Mouse (Mus musculus): Measurements from ENCODE around the gene Mettl14. TPM values are rescaled to one million over a fixed set of nuclear protein-coding genes. Genes with fewer than 3 reads are reported as not detected.
"Not testable (repeated sequence)": the region's sequence is repeated elsewhere in the genome, so short reads cannot be mapped to it uniquely, and the experiment has no call there.

The Mettl14 gene
- polyA plus RNA-seq, 1 experiment from 2014 or later = 35.7 TPM

DNA sequence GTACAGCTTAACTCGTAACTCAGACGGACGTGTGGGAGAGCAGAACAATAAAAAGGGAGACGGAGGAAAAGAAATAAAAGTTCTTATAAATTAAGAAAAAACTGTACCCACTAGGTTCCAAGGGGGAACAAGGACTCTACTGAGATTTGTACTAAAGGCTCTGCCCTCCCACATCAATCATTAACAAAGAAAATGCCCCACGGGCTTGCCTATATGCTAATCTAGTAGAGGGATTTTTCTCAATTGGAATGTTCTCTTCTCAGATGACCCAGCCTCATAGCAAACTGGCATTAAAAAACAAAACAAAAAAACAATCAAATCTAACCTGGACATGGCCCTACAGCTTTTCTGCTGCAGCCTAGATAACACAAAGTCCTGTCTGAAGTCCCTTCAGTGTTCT is 9.7 kb upstream of the Mettl14 start:
- ATAC-seq (ENCODE audit: insufficient number of reproducible peaks, insufficient read depth, low FRiP score, low TSS enrichment, low read depth) = no peak
- no peaks in the 10 kb centered on the region for H3K36me3 ChIP-seq
- H3K4me3 ChIP-seq (replicated peaks) = no peak overlapping the region
- H3K27ac ChIP-seq = no peak overlapping the region
- H3K4me1 ChIP-seq (replicated peaks) = no peaks in the 10 kb centered on the region
- 78% methylated on average over 5 of the region's 5 CpGs for WGBS
- H3K9ac ChIP-seq (replicated peaks) = no peak overlapping the region
- no peaks in the 10 kb centered on the region for H3K27me3 ChIP-seq
- H3K9me3 ChIP-seq = no peaks in the 10 kb centered on the region
- H3K4me2 ChIP-seq = no peak overlapping the region

DNA sequence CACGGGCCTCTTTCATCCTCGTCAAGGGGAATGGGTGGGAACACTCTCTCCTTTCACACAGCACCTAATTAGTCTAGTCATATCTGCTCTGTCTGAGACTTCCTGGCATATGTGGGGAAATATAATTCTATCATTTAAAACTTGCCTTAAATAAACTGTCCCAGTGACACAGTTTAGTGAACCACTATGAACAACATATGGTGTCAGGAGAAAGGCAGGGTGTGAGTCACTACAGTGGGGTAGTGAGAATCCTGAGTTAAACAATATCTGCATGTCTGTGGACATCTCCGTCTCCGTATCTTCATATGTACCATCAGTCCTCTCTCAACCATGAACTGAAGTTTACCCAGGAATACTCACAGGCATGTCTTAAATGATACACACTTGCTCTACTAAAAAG is 5.3 kb upstream of the Mettl14 start:
- WGBS = 77% methylated on average over 4 of the region's 4 CpGs
- Histone ChIP-seq H3K27ac (no peak overlapping the region), H3K9me3 (no peaks in the 10 kb centered on the region), H3K4me1 (replicated peaks) (no peaks in the 10 kb centered on the region), H3K27me3 (no peaks in the 10 kb centered on the region), H3K9ac (replicated peaks) (no peak overlapping the region), H3K4me2 (no peak overlapping the region), H3K36me3 (no peaks in the 10 kb centered on the region), H3K4me3 (replicated peaks) (no peak overlapping the region)
- ATAC-seq (ENCODE audit: insufficient number of reproducible peaks, insufficient read depth, low FRiP score, low TSS enrichment, low read depth) = no peak

DNA sequence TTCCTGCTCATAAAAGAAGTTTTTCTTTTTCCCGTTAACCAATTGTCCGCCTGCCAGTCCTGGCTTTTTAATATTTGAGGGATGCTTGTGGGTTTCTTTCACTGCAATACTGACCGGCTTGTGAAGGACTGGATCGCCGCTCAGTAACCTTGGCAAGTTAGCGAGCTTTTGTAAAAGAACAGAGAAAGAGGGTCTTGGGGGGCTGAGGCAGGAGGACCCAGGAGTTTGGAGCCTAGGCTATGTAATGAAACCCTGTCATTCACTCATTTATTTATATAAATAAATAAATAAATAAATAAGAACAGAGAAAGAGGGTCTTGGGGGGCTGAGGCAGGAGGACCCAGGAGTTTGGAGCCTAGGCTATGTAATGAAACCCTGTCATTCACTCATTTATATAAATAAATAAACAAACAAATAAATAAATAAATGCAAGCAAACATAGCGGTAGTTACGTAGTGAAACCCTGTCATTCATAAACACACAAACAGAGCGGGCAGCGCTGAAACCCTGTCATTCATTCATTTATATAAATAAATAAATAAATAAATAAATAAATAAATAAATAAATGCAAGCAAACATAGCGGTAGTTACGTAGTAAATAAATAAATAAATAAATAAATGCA is 361 bp upstream of the Mettl14 start:
- WGBS = 17% methylated on average over 12 of the region's 12 CpGs
- H3K9me3 ChIP-seq; H3K27me3 ChIP-seq; H3K36me3 ChIP-seq; H3K4me1 ChIP-seq (replicated peaks): not testable (repeated sequence)
- peak overlapping the region; percentile 68 for H3K4me3 ChIP-seq (replicated peaks)
- ATAC-seq (ENCODE audit: insufficient number of reproducible peaks, insufficient read depth, low FRiP score, low TSS enrichment, low read depth) = peak; percentile 70
- peak overlapping the region; percentile 57 for H3K4me2 ChIP-seq
- peak overlapping the region; percentile 59 for H3K9ac ChIP-seq (replicated peaks)
- H3K27ac ChIP-seq = peak overlapping the region; percentile 88

DNA sequence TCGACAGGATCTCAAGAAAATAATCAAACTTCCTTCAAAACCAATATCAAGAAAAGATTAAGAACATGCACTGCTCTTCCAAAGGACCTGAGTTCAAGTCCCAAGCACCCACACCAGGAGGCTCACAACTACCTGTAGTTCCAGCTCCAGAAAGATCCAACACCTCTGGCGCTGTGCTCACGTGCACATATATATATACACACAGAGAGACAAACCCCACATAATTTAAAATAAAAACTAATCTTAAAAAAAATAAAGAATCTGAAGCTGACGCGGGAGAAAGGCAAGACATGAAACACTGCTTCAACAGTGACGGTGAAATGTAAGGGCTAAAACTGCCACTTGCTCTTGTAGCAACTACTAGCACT is 806 bp downstream of the Mettl14 start:
- Histone ChIP-seq H3K4me1 (replicated peaks) (peaks cover 6% of the 10 kb centered on the region; the same call in 1 of the 2 replicates), H3K9me3 (no peaks in the 10 kb centered on the region), H3K27ac (0 out of 2 replicates have a peak overlapping the region, but pooled peaks have one; percentile 25), H3K4me2 (peak overlapping the region; percentile 70), H3K36me3 (peaks cover 15% of the 10 kb centered on the region), H3K27me3 (no peaks in the 10 kb centered on the region), H3K9ac (replicated peaks) (peak overlapping the region; percentile 59), H3K4me3 (replicated peaks) (peak overlapping the region; percentile 68)
- WGBS = 11% methylated on average over 6 of the region's 6 CpGs
- ATAC-seq (ENCODE audit: insufficient number of reproducible peaks, insufficient read depth, low FRiP score, low TSS enrichment, low read depth) = 0 out of 2 replicates have a peak, but pooled peaks have one; percentile 3

DNA sequence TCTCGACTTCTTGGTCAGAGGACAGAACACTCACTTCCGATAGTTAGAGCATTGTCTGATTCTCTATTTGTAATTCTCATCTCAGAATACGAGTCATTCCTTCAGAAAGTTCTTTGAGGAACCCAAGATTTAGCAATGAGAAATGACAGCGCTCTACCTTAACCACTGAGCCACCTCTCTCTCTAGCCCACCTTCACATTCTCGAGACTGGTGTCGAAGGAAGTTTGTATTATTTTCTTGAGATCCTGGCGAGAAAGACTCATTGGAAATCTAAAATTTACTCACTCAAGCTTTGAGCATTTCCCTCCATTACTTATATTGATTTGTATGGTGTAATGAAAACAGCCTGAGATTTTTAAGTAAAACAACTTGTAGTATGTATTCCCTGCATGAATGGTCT is 1.5 kb downstream of the Mettl14 start:
- no peaks in the 10 kb centered on the region for H3K27me3 ChIP-seq
- 93% methylated on average over 7 of the region's 7 CpGs for whole genome bisulfite sequencing
- H3K36me3 ChIP-seq = peaks cover 22% of the 10 kb centered on the region
- H3K27ac ChIP-seq = no peak overlapping the region
- H3K9me3 ChIP-seq = no peaks in the 10 kb centered on the region
- H3K4me1 ChIP-seq (replicated peaks) = peaks cover 6% of the 10 kb centered on the region; the same call in 1 of the 2 replicates
- H3K4me3 ChIP-seq (replicated peaks) = peak overlapping the region; percentile 68
- ATAC-seq (ENCODE audit: insufficient number of reproducible peaks, insufficient read depth, low FRiP score, low TSS enrichment, low read depth) = no peak
- peak overlapping the region; percentile 70 for H3K4me2 ChIP-seq
- peak overlapping the region; percentile 59; the same call in 1 of the 2 replicates for H3K9ac ChIP-seq (replicated peaks)

DNA sequence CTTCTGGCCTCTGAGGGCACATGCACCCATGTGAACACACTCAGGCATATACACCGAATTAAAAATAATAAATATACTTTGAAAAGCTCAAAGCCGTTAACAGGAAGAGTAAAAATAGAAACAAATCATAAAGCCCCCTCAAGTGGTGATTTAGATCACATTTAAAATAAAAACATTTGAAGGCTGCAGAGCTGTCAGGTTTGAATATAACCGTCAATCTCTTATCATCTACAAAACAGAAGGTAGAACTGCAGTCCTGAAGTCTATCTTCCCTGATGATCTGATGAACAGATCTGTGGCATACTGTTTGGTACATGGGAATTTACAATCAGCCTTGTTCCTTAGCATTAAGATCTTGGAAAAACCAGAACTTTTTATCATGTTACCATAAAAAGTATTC is 9.3 kb downstream of the Mettl14 start:
- Histone ChIP-seq H3K27me3 (no peaks in the 10 kb centered on the region), H3K36me3 (peaks cover 63% of the 10 kb centered on the region), H3K4me3 (replicated peaks) (no peak overlapping the region), H3K9me3 (no peaks in the 10 kb centered on the region), H3K4me2 (no peak overlapping the region), H3K9ac (replicated peaks) (no peak overlapping the region), H3K27ac (no peak overlapping the region), H3K4me1 (replicated peaks) (no peaks in the 10 kb centered on the region)
- 96% methylated on average over 3 of the region's 3 CpGs for WGBS
- no peak for ATAC-seq (ENCODE audit: insufficient number of reproducible peaks, insufficient read depth, low FRiP score, low TSS enrichment, low read depth)

DNA sequence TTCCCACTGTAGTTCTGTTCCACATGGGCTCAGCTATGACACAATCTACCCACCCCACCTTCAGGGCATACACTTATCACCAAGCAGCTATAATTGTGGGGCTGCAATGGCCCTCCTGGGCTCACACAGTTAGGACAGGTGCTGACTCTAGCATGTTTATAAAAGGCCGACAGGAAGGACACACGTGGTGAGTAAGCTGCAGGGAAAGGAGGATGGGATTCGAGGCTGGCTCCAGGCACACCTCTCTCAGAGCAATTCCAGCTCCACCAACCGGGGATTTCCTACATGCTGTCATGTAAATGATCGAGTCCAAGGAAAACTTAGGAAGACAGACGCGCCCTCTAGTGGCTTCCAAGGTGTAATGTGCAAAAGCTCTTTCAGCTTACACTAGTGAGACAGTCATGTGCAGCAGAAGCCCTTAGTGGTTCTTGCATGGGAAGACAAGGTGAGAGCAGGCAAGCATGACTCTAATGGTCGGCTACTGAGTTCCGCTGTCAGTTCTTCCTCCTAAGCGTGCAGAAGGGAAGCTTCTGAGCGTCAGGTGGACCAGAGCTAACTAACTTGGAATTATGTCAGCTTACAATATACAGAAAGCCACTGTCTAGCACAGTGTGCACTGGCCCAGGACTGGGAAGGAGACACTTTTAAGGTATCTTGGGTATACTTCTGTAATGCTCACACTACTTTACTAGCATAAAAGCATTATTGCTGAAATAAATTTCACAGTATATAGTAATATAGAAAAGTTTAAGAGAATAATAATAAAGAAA is 14.0 kb downstream of the Mettl14 start:
- Histone ChIP-seq H3K27me3 (no peaks in the 10 kb centered on the region), H3K4me3 (replicated peaks) (no peak overlapping the region), H3K4me2 (no peak overlapping the region), H3K9me3 (no peaks in the 10 kb centered on the region), H3K27ac (no peak overlapping the region), H3K4me1 (replicated peaks) (no peaks in the 10 kb centered on the region), H3K9ac (replicated peaks) (no peak overlapping the region), H3K36me3 (peaks cover 62% of the 10 kb centered on the region)
- ATAC-seq (ENCODE audit: insufficient number of reproducible peaks, insufficient read depth, low FRiP score, low TSS enrichment, low read depth) = no peak
- 33% methylated on average over 11 of the region's 11 CpGs for WGBS

DNA sequence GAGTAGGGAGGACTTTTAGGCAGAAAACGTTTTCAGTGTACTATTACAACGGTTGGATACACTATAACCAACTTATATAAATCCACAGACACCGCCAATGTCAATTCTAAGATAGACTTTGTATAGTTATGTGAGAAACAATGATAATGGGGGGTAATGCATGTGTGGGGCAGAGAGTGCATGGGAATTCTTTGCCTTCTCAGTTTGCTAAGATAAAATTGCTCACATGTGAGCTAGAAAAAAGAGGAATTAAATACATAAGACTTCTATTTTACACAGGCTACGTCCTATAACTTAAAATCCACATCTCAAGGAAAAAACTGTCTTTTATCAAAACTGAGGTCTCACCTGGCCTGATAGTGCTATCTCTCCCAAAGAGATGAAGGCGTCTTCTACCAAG is 15.0 kb downstream of the Mettl14 start:
- H3K36me3 ChIP-seq = peaks cover 60% of the 10 kb centered on the region
- ATAC-seq (ENCODE audit: insufficient number of reproducible peaks, insufficient read depth, low FRiP score, low TSS enrichment, low read depth) = no peak
- 90% methylated on average over 5 of the region's 5 CpGs for WGBS

DNA sequence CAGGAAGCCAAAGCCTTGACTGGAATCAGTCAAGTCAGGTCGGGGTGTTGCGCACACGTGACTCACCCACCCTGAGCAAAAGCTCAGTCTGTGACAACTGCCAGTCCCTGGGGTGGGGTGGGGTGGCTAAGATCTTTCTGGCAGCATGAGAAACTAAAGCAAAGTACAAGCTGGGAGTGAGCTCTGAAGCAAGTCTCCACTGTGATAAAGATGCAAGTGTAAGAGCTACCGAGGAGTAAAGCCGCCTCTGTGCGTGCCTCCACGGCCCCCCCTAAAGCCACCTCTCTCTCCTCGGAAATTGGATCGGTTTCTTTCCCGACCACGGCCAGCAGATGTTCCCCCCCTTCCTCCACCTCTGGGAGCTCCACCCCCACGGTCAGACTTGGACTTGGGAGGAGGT is 16.7 kb downstream of the Mettl14 start:
- no peak overlapping the region for H3K9ac ChIP-seq (replicated peaks)
- WGBS = 89% methylated on average over 12 of the region's 12 CpGs
- no peak for ATAC-seq (ENCODE audit: insufficient number of reproducible peaks, insufficient read depth, low FRiP score, low TSS enrichment, low read depth)
- H3K9me3 ChIP-seq = no peaks in the 10 kb centered on the region
- peaks cover 62% of the 10 kb centered on the region for H3K36me3 ChIP-seq
- no peaks in the 10 kb centered on the region for H3K4me1 ChIP-seq (replicated peaks)
- no peak overlapping the region for H3K4me3 ChIP-seq (replicated peaks)
- H3K4me2 ChIP-seq = no peak overlapping the region
- no peaks in the 10 kb centered on the region for H3K27me3 ChIP-seq
- no peak overlapping the region for H3K27ac ChIP-seq

More for the DNA sequence above, 15.0 kb downstream of the Mettl14 start:
- Histone ChIP-seq H3K4me1 (replicated peaks) (no peaks in the 10 kb centered on the region), H3K9ac (replicated peaks) (no peak overlapping the region), H3K4me2 (no peak overlapping the region), H3K27ac (no peak overlapping the region), H3K9me3 (no peaks in the 10 kb centered on the region), H3K27me3 (no peaks in the 10 kb centered on the region), H3K4me3 (replicated peaks) (no peak overlapping the region)

DNA sequence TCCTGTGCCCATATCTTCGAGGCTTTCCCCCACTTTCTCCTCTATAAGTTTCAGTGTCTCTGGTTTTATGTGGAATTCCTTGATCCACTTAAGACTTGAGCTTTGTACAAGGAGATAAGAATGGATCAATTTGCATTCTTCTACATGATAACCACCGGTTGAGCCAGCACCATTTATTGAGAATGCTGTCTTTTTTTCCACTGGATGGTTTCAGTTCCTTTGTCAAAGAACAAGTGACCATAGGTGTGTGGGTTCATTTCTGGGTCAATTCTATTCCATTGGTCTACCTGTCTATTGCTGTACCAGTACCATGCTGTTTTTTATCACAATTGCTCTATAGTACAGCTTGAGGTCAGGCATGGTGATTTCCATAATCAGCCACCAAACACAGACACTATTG is 19.1 kb downstream of the Mettl14 start:
- not testable (repeated sequence) for H3K27ac ChIP-seq; H3K4me3 ChIP-seq (replicated peaks); H3K4me2 ChIP-seq; H3K9ac ChIP-seq (replicated peaks); ATAC-seq (ENCODE audit: insufficient number of reproducible peaks, insufficient read depth, low FRiP score, low TSS enrichment, low read depth); H3K4me1 ChIP-seq (replicated peaks); H3K27me3 ChIP-seq; H3K9me3 ChIP-seq
- H3K36me3 ChIP-seq = peaks cover 75% of the 10 kb centered on the region
- 89% methylated on average over 2 of the region's 2 CpGs for WGBS

DNA sequence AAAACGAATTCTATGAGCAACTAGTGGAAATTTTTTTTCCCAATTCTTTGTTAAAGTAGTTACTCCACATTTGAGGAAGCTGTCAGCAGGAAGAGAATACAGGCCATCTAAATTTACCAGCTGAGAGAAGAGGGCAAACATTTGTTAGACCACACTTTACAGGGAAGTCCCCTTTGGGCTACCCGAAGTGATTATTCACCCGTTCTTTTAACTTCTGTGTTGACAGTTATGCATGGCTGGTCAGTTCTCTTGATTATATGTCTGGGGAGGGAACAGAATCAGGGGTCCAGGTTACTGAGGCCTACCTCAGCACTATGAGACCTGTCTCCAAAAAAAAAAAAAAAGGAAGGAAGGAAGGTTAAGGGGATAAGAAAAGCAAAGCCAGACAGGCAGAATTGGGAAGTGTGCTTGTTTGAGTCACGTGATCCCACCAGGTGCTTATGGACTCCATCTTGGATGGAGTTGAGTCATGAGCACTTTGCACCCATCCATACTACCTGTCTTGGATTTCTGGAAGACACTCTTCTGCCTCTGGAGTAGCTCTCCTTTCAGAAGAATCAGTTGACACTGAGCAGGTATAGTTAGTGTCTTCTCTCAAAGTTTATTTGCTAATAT is 29.4 kb downstream of the Mettl14 start:
- no peaks in the 10 kb centered on the region for H3K27me3 ChIP-seq
- WGBS = 81% methylated on average over 4 of the region's 4 CpGs

More for the DNA sequence above, 29.4 kb downstream of the Mettl14 start:
- no peak overlapping the region for H3K4me3 ChIP-seq (replicated peaks)
- H3K4me1 ChIP-seq (replicated peaks) = no peaks in the 10 kb centered on the region
- no peak overlapping the region for H3K27ac ChIP-seq
- H3K9ac ChIP-seq (replicated peaks) = no peak overlapping the region
- H3K4me2 ChIP-seq = no peak overlapping the region
- H3K9me3 ChIP-seq = no peaks in the 10 kb centered on the region
- H3K36me3 ChIP-seq = peaks cover 51% of the 10 kb centered on the region
- no peak for ATAC-seq (ENCODE audit: insufficient number of reproducible peaks, insufficient read depth, low FRiP score, low TSS enrichment, low read depth)
